Mouse (Mus musculus): ENCODE measurements at regions not wholly inside any gene's neighbourhood (a gene's known extent, or its start where the extent isn't known, plus 50 kb on each side); places are given as distances from the start of the nearest gene placed in this dataset.

GRCm38 (mm10) chr13:31240546-31240945, 266.5 kb downstream of the Gm5447 start:
- DNase-seq (ENCODE audit: low spot score) = no peak

DNA sequence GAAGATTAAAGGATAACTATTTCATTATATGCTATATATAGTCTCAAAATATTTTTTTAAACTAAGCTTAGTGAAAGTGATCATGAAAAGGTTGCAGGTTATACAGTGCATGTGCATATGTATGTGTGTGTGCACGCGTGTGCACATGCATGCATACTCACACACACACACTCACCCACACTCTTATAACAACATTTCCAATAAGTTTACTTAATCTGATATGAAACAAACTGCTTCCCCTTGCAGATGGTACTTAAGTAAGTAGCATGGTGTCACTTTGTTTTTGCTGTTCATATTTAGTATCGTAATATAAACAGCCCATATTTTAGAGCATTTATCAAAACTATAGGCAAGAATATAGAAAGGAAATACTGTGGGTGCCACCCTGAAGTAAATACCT, 275.0 kb downstream of the Gm5447 start:
- DNase-seq (ENCODE audit: low spot score) = no peak

DNA sequence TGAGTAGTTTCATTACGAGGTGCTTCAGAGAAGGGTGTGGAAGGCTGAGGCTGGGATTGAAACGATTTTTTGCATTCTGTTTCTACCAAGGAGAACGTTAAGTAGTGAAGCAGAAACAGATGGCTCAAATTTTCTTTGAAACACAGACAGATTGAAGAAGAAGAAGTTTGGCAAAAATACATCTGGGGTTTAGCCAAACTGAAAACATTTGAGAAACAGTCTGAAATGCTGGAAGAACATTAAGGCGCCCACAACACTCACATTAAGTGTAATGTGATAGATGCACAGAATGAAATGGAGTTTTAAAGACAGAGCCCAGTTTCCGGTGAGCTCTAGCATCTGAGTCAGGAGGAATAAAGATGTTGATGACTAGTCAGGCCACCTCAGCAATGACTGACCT, 275.5 kb downstream of the Gm5447 start:
- no peak for DNase-seq (ENCODE audit: low spot score)

DNA sequence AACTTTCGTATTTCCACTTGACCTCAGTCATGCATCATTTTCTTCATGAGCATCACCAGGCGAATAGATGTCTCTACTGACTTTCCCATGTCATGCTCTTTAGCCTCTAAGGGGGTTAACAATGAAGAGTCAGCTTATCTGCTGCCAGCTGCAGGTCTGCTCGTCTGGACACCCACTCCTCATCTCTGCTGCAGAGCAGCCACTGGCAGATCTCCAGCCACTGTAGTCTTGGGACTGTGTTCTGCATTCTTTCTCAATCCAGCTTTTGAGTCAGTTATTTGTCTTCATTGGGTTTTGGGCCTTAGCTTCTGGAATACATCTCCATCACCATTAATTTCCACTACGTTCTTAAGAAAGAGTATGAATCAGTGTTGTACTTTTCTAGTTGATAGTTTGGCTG, 280.0 kb downstream of the Gm5447 start:
- no peak for DNase-seq (ENCODE audit: low spot score)

DNA sequence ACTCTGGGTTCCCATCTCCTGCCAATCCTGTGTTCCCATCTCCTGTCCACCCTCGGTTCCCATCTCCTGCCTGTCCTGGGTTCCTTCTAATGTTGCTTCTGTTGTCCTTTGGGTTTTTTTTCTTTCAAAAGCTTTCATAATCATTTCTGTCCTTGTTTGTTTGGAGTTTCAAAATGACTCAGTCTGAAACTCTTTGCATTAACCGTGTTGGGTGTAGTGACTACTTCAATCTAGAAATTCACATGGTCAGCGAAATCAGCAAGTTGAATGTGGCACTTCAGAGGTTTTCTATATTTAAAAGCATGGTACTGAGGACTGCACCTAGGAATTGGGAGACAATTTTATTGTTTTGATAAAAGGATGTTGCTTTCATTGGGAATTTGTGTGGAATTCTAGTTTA, 280.7 kb downstream of the Gm5447 start:
- no peak for DNase-seq (ENCODE audit: low spot score)

DNA sequence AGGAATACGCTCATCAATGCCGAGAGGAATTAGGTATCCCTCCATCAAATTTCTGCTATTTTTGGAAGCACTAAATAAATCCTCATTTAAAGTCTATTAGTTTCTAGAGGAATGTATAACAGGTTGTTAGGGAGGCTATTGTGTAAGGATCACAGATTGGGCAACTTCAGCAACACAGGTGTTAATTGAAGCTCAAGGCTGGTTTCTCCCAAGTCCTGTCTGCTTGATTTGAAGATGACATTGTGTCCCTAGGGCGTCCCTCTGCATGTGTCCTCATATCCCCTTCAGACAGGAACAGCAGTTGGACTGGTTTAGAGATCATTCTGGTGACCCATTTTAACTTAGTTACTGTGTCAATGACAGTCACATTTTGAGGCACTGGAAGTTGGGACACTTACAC, 281.5 kb downstream of the Gm5447 start:
- no peak for DNase-seq (ENCODE audit: low spot score)

DNA sequence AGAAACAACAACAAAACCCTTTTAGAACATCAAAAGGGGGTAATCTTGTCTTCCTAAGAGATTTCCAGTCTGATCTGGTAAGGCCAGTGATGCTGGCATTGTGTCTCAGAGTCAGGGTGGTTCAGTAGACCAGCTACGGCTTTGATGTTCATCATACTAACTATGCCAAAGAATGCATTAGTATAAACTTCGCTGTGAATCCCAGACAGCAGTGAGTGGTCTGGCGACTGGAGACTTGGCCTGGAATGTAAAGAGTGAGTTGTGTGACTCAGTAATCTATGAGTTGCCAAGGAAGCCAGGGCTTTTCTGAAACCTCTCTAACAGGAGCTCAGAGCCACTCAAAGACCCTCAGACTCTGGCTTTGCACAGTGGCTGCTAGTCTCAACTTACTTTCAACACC, 288.1 kb upstream of the Foxq1 start:
- DNase-seq (ENCODE audit: low spot score) = no peak

DNA sequence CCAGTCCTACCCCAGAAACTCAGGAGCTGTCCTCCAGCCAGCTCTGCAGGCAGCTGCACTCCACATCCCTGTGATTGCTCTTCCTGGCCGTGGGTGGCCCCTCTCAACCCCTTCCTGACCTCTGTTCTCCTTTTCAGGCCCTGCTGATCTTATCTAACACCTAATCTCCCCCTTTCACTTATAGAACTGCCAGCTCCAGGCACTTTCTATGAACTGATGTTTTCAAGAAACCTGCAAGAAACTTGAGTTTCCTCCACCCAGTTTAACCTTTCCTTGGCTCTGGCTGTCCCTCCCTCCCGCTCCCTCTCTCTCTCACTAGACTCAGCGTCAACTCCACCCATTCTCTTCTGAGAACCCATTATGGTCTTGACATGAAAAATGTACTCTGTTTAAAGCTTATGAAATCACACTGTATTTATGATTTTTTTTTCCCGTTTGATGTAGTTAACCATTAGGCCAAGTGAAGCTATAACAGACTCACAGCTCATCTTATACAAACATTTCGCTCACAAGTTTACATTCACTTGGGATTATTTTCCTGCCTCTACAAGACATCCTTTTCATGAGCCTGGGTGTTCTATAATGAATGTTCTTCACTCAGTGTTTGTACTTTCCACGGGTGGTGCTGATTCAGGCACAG, 279.8 kb upstream of the Foxq1 start:
- DNase-seq (ENCODE audit: low spot score) = no peak

GRCm38 (mm10) chr13:31290630-31291029, 265.3 kb upstream of the Foxq1 start:
- DNase-seq (ENCODE audit: low spot score) = no peak

GRCm38 (mm10) chr13:31292584-31293387, 263.1 kb upstream of the Foxq1 start:
- no peak for DNase-seq (ENCODE audit: low spot score)

GRCm38 (mm10) chr13:31294011-31294410, 261.9 kb upstream of the Foxq1 start:
- no peak for DNase-seq (ENCODE audit: low spot score)

DNA sequence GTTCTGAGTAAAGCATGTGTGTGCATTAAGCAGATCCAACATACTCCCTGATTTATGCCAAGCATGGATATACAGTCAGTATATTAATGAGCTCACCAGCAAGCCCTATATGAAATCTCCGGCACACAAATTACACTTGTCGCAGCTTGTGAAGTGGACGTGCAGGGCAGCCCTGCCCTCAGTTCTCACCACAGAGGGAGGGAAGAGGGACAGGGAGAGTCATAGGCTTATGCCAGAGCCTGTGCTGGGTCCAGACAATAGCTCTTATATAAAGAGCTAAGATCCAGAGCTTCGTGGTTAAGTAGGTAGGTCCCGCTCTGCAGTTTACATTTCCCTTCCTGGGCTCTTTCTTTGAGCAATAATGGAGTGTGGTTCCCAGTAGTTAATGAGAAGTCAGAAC, 252.7 kb upstream of the Foxq1 start:
- no peak for DNase-seq (ENCODE audit: low spot score)

DNA sequence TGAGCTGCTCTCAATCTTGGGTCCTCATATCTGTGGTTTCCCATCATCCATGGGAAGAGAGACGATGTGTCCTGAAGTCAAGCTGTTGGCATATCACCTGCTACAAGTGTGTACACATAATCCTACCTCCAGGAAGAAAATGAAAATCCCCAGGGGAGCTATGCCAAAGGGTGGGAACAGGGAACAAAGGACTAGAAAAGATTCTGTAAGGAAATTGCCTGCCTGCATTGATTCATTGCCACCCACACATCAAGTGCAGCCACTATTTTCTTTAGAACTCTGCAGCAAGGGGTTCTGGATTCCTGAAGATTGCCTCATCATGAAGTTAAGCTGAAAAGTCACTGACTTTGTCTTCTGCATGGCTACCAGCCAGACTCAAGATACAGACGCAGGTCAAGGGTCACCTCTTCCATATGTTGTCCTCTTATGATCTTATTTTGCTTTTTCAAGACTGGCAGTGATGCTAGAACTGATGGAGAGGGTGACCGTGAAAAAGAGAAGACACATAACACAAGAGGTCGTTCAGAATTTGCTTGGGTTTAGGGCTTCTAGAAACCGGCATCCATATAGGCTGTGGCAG, 251.6 kb upstream of the Foxq1 start:
- DNase-seq (ENCODE audit: low spot score) = no peak

- DNase-seq (ENCODE audit: low spot score) = peak; percentile 57
Measured at GRCm38 (mm10) chr13:31309083-31309621, 246.8 kb upstream of the Foxq1 start.

DNA sequence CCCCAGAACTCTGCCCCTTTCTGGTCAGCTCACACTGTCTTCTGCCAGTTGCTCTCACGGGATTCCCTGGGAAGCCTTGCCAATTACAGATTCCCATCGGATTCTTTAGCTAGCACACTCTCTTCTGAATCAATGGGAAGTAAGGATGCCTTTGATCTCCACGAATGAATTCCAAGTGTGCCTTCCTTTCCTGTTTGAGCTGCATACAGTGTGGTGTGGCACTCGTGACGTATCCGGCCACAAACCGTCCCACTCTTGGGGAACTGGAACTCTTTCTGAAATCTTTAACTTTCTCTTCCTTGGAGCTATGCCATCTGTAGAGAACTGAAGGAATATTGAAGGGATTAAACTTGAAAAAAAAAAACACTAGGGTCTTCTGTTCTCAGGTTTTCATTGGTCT, 243.2 kb upstream of the Foxq1 start:
- no peak for DNase-seq (ENCODE audit: low spot score)

- DNase-seq (ENCODE audit: low spot score) = no peak
Measured at GRCm38 (mm10) chr13:31313821-31314220, 242.1 kb upstream of the Foxq1 start.

DNA sequence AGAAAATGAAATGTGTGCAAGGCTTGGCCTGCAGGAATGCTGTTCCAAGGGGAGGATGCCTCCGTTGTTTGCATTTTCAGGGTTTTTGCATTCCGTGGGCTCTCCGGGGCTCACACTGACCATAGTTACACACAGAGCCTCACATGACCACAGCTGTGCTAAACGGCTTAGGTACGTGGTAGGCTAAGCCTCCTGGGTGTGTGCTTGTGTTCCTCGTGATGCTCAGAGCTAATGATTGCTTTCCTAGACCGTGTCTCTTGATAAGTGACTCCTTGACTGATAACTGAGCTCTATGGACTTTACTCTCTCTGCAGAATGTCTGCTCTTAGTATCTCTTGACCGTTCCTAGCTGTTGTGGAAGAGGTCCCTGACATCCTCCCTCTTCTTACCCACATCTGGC, 238.9 kb upstream of the Foxq1 start:
- no peak for DNase-seq (ENCODE audit: low spot score)

GRCm38 (mm10) chr13:31318008-31318407, 237.9 kb upstream of the Foxq1 start:
- no peak for DNase-seq (ENCODE audit: low spot score)

GRCm38 (mm10) chr13:31321411-31321810, 234.5 kb upstream of the Foxq1 start:
- DNase-seq (ENCODE audit: low spot score) = no peak

DNA sequence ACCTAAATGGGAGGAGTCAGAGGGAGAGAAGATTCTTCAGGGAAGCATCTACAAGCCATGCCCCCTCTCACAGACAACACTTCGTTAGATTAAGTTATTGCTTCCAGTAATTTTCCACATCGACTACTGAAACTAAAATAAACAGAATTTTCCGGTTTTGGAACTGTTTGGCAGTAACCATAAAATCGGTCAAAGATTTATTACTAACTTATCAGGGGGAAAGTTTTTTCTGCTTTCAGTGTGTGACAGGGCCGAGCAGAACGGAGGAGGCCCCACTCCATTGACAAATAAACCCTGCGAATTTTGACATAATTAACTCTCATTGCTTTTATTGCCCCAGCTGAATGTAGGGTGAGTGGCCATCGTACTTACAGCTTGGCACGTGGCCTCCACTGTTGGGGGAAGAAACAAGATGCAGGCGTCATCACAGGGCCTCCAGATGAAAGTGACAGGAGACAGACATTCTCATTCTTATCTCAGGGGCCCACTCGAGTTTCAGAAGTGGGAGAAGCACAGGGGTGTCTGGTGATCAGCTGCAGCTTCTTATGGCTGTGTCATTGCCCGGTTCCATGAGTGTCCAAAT, 229.6 kb upstream of the Foxq1 start:
- DNase-seq (ENCODE audit: low spot score) = peak; percentile 34

DNA sequence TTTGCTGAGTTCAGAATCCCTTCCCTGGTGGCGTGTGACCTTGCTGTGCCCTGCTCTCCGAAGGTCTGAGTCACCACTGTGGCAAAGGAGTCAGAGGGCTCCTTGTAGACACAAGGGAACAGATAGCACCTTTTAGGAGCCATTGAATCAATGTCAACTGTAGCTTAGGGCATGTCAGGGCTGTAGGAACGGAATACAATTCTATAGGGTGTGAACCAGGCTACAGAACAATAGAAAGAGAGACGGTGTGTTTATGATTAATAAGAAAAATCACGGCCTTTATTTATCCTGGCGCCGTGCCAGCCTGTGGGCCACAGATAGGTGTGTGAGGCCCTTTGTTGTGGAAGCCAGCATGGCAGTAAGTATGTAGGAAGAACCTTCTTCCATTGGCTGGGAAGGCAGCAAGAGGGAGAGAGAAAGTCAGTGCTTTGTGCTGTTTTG, 228.4 kb upstream of the Foxq1 start:
- DNase-seq (ENCODE audit: low spot score) = peak; percentile 76

GRCm38 (mm10) chr13:31328756-31329155, 227.2 kb upstream of the Foxq1 start:
- peak; percentile 51 for DNase-seq (ENCODE audit: low spot score)

DNA sequence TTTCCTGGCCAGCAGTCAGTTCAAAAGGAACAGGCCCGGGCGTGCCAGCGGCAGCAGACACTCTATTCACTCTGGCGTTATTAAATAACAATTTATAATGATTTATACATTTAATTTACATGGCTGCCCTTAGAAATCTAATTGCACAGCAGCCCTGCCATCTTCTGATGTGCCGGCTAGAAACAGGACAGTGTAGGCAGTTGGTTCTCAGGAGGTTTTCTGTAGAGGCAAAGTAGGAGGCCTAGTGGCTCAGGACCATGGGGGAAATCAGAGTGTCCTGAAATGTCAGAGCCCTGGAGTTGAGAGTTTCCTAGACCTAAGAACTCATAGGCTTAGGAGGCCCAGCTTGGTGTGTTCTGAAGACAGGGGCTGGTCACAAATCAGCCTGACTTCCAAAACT, 225.2 kb upstream of the Foxq1 start:
- no peak for DNase-seq (ENCODE audit: low spot score)

Measured in urinary bladder, postnatal 14 days (tissue).